Mouse (Mus musculus): ENCODE measurements at regions not wholly inside any gene's neighbourhood (a gene's known extent, or its start where the extent isn't known, plus 50 kb on each side); places are given as distances from the start of the nearest gene placed in this dataset.
"Not testable (repeated sequence)": the region's sequence is repeated elsewhere in the genome, so short reads cannot be mapped to it uniquely, and the experiment has no call there.

DNA sequence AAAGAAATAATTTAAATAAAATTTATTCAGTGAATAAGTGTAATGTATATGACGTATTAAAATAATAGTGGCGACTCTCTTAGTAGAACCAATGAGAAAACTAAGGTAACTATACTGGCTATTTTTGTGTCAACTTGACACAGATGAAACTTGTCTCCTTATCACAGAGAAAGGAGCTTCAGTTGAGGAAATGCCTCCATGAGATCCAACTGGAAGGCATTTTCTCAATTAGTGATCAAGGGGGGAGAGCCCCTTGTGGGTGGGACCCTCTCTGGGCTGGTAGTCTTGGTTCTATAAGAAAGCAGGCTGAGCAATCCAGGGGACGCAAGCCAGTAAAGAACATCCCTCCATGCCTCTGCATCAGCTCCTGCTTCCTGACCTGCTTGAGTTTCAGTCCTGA is 73.1 kb upstream of the Rnpc3 start:
- DNase-seq (ENCODE audit: low read depth, low spot score), result not testable (repeated sequence)

DNA sequence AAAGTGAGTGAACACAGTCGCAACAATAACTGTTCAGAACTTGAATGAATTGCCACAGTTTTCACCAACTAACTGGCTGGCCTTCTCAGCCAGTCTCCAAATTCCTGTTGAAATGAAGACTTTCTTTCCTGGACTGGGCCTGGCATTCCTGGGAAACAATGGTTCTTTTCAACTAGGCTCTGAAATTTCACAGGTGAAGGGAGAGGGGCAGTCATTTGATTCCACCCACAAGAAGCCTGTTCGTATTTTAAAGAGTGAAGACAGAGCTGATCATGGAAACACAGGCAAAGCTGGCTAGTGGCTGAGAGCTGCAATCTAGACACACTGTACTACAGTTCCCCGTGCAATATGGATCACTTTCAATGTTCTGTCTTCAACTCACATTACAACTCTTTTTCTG is 69.1 kb upstream of the Rnpc3 start:
- DNase-seq (ENCODE audit: low read depth, low spot score), result no peak

DNA sequence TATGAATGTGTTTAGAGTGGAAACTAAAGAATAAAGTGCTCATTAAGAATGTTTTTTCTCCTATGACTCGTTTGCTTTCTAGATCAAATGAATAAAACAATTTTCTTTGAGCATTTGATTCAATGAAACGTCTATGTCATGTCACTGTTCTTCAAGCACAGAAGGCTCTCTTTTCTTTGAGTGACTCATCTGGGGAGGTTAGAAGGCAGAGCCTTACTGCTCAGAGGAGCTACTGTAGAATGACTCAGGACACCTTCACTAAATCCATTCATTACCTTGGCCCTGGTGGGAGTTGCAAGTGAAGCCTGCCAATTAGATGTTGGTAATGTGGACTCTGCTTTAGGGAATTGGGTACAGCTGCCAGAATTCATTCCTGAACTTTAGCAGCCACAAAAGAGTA is 67.5 kb upstream of the Rnpc3 start:
- peak; percentile 2 for DNase-seq (ENCODE audit: low read depth, low spot score)

DNA sequence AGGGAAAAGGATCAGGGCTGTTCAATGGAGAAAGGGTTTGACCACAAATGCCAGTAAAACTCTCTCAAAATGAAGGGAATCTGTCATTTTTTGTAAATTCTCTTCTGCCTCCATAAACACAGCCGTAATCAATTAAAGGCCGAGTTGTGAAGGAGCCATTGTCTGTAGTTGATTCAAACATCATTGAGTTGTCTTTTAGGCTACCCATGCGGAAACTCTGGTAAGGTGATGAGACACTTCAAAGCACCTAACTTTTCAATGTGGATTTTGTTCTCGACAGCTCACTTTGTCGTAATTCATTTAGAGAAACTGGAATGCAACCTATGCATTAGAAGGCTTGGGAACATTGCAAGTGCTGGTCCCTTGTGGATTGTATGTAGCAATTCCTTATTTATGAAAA is 66.6 kb upstream of the Rnpc3 start:
- DNase-seq (ENCODE audit: low read depth, low spot score), result no peak

All from brain, adult 2 months (tissue).